Mouse (Mus musculus): ENCODE data around the gene Adcy2.

Adcy2 gene

DNA sequence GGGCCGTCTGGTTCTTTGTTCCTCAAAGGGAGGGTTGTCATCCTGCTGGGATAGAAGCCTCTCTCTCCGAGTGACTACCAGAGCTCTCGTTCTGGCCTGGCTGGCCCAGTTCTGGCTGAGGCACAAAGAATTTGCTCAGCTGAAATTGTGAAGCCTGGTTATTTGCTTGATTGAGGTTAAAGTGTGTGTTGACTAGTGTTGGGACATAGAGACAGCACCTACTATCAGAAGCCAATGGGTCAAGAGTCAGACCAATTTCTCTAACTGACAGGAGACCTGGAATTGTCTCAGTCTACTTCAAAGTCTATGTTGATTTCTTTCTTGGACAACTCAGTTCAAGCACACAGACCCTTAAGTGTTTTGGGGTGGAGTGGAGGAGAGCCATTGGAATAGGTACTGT, 372.3 kb downstream of the Adcy2 start:
- no peak for DNase-seq (ENCODE audit: low read depth, low spot score)

DNA sequence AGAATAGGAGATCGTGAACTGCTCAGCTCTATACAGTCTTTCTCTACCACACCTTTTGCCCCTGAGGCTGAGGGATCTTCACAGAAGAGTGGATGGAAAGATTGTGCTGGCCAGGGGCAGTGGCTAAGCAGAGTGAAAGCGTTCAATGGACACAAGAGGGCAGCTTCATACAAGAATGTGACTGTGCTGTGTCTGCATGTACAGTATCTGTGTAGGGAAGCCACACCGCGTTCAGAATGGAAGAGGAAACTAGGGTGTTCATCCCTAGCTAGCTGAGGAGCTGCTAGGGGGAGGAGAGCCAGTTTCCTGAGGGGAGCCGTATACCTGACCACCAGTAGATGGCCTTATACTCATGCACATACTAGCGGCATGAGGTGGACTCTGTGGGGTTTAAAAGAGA, 376.5 kb downstream of the Adcy2 start:
- no peak for DNase-seq (ENCODE audit: low read depth, low spot score)

DNA sequence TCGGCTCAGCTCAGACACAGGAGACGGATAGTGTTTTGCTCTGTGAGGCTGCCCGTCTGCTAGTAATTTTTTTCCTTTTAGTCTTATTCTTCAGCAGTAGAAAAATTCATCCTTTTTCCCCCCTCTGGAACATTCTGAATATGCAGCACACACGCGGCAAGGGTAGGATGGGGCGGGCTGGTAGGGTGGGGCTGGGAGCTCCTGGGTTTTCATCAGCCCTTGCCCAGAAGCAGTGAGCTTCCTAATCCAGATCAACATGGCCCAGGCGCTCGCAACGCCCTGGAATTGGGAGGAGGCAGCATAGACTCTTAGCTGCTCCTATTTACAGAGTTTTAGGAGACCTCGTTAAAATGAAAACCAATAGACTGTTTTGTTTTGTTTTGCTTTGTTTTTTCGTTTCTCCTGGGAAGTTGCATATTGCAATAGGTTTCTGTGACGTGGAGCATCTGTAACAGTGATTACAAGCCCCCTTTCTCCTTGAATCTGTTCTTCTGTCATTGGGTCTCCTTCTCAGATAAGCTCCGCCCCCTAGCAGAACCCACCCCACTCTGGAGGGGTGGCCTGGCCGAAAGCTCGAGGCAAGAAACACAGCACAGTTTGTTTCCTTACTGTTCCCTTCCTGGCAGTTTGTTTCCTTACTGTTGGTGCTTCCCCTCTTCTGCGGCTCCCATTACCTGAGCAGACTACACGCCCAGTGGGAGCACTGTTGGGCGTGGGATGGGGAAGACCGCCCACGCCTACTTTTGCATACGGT, 391.5 kb downstream of the Adcy2 start:
- DNase-seq (ENCODE audit: low read depth, low spot score), result no peak

DNA sequence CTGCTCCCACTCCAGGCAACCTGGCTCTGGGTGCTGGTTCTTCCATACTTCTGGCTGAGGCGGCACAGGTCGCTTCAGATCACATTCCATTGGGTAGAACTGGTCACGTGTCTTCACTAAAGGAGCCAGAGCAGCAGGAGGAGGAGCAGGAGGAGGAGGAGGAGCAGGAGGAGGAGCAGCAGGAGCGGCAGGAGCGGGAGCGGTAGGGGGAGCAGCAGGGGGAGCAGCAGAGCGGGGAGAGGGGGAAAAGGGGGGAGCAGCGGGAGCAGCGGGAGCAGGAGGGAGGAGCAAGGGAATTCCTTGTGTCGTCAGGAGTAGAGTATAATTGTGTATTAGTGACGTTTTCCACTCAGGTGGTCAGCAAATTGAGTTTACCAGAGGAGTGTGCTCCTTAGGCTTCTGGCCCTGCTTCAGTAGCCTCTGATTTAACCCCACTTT, 393.6 kb downstream of the Adcy2 start:
- peak; percentile 65 for DNase-seq (ENCODE audit: low read depth, low spot score)

DNA sequence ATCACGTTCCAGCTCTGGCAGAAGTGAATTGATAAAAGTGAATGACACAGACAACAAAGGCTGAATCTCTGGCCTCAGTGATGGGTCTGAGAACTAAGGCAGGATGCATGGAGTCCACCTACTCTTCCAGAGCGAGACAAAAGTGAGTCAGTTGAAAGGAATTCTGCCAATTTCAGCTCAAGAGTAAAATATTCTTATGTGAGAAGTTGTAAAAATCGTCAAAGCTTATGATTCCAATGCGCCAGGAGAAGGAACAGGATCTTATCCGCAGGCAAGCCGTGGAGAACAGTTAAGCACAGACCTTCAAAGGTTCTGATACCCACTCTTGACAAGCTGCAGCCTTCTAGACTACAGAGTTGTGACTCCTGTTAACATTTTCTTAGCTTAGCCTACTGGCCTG, 396.3 kb downstream of the Adcy2 start:
- DNase-seq (ENCODE audit: low read depth, low spot score), result no peak

DNA sequence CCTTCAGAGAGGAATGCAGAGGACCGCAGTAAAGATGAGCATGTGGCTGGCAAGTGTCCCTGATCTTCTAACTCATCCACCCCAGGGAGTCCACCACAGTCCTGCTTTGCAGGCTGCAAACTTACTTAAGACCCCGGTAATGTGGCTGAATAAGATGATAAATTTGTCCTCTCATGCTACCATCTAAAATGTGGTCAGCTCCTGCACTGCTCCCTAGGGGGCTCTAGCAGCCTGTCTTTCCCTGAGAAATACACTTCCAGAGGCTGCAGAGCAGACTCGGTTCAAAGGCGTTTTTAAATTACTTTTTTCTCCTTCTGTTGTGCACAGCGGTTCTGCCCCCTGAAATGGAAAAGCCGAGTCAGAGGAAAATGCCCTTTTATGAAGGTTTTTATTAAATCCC, 398.2 kb downstream of the Adcy2 start:
- DNase-seq (ENCODE audit: low read depth, low spot score), result no peak

DNA sequence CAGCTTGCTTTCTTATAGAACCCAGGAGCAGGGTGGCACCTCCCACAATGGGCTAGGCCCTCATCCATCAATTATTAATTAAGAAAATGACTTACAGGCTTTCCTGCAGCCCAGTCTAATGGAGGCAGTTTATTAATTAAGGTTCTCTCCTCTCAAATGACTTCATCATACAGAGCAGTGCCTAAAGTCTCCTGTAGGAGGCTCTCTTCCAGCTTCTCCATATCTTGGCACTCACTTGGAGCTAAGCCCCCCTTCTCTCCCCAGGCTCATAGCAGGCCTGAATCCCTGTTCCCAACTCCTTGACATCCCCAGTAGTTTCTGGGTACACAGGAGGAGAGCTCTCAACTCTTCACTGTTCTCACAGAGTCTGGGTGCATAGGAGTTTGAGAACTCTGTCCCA, 400.4 kb downstream of the Adcy2 start:
- no peak for DNase-seq (ENCODE audit: low read depth, low spot score)

DNA sequence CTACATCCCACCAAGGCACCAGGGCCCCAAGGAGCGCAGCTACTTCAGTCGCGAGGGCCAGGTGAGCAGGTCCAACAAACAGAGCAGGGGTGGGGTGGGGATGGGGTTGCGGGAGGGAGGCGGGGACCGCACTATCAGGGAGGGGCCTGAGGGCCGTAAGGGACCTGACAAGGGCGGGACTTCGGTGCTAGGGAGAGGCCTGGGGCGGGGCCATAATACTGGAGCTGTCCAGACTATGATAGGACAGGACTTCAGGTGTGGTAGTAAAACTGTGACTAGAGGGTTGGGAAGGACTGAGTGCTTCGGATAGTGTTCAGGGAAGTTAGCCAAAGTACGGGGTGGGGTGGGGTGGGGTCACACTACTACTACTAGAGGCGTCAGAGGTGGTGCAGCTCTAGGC, 401.7 kb downstream of the Adcy2 start:
- no peak for DNase-seq (ENCODE audit: low read depth, low spot score)

DNA sequence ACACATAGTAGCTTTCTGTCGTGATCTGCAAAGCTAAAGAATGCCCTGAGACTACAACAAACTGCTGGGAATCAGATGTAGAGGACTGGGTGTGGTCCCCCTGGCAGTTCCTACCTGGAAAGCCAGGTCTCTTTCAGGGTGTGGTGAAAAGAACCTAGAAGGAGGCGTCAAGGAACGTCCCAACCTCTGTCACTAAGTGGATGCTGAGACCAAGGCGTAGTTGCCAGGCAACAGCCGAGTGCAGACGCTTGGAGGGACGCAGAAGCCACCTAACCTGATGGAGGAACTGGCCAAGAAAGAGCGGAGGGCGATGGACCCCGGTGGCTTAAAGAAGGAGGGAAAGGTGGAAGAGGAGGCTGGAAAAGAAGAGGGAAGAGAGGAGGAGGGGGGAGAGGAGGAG, 402.1 kb downstream of the Adcy2 start, which contains the start of gene 1700001L19Rik:
Gene 1700001L19Rik, plus strand, starts transcription at position 223 of the 400 bp plus-strand sequence.
- DNase-seq (ENCODE audit: low read depth, low spot score), result no peak

DNA sequence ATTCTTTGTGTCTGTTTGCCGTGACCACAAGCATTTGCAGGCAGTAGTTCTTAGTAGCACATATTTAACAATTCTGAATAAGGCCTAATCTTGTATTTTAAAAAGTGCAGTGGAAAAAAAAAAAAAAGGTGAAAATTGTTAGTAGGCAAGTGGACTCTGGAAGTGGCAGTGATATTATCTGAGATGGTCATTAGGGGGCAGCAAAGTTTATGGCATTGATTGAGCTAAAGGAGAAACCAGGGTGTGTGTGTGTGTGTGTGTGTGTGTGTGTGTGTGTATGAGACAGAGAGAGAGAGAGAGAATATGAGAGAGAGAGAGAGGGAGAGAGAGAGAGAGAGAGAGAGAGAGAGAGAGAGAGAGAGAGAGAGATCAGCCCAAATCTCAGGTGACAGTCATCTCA, 405.5 kb downstream of the Adcy2 start:
- DNase-seq (ENCODE audit: low read depth, low spot score), result no peak

DNA sequence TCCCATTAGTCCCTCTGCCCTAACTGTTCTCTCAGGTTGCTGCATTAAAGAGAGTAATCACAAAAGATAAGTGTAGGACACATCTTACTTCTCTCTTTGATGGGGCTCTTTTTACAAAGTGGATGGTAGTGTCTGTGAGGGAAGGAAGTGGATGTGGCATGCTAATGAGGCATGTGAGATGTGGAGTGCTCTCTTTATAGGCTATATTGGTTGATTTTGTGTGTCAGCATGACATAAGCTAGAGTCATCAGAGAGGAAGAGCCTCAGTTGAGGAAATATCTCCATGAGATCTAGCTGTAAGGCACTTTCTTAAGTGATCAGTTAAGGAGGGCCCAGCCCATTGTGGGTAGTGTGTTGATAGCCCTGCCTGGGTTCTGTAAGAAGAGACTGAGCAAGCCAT, 411.0 kb downstream of the Adcy2 start:
- no peak for DNase-seq (ENCODE audit: low read depth, low spot score)

DNA sequence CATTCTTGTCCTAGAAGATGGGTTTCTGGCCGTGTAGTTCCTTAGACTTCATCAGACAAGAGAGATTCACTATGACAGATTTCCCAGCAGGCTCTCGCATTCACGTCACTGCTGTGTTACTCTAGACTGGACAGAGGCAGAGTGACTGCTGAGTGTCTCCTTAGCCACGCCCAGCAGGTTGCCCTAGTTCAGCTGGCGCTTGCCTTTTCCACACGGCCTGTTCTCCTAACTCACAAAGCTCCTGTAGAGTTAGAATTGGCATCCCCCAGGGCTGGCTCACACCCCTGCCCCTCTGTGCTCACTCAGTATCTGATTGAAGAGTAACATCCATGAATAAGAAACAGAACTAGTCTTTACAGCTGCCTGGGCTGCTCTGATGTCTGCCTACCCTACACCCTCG, 413.9 kb downstream of the Adcy2 start:
- DNase-seq (ENCODE audit: low read depth, low spot score), result no peak

DNA sequence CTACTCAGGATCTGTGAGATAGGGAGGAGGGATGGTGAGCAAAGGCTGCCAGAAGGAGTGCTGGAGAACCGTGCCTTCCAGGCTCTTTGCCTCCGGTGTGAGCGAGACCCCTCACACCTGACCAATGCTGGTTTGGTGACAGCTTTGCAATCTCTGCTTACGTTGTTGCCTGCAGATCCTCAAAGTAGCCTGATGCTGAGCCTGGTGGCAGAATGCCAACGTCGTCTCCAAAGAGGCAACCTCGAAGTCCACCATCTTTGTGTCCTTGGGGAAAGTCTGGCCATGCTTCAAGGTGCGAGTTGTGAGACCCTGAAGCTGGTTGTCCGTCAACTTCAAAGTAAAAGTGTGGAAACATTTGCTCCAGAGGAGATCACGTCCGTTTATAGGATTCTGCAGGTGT, 415.4 kb downstream of the Adcy2 start:
- no peak for DNase-seq (ENCODE audit: low read depth, low spot score)

DNA sequence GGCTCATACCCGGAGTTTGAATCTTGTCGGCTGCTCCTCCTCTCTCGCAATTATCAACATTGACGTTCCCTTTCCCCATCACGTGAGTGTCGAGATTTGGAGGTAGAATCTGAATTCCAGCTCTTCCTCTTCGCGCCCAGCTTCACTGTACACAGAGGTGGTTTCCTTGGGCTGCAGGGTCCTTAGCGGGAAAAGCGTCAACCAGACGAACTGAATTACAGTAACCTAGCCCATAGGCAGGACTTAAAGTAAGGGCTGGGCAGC, 416.9 kb downstream of the Adcy2 start:
- no peak for DNase-seq (ENCODE audit: low read depth, low spot score)

DNA sequence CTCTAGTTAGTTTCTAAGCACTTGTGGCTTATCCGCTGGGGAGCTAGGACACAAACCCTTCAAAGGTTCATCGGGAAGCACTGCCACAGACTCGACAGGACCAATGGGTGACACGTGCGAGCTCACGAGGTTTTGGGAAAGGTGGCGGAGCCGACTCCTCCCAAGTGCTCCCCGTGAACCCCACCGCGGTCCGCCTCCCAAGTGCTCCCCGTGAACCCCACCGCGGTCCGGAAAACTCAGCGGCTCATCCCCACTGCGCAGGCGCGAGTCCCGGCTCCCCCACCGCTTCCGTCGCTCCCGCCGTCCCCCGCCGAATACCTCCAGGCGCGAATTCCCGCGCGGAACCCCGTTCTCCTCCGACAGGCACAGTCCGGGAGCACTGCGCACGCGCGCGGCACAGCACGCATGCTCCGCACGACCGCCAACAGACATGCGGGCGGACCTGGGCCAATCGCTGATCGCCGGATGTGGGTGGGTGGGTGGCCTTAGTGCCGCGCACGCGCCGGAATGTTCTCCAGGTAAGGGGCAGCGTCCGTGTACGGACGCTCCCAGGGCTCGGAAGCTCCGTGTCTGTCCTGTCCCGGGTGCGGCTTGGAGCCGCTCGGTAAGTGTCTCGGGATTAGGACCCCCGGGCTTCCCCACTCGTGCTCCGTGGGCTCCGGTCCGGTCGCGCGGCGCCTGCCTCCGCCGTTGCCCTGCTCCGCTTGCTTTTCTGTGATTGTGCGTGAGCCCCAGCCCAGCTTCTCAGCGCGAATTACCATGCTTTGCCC, 417.4 kb downstream of the Adcy2 start, which contains the start of the genes Mtrr and Fastkd3:
Gene Mtrr, minus strand, starts transcription at position 403 of the 770 bp plus-strand sequence.
Gene Fastkd3, plus strand, starts transcription at position 488 of the 770 bp plus-strand sequence.
- peak; percentile 97 for DNase-seq (ENCODE audit: low read depth, low spot score)

DNA sequence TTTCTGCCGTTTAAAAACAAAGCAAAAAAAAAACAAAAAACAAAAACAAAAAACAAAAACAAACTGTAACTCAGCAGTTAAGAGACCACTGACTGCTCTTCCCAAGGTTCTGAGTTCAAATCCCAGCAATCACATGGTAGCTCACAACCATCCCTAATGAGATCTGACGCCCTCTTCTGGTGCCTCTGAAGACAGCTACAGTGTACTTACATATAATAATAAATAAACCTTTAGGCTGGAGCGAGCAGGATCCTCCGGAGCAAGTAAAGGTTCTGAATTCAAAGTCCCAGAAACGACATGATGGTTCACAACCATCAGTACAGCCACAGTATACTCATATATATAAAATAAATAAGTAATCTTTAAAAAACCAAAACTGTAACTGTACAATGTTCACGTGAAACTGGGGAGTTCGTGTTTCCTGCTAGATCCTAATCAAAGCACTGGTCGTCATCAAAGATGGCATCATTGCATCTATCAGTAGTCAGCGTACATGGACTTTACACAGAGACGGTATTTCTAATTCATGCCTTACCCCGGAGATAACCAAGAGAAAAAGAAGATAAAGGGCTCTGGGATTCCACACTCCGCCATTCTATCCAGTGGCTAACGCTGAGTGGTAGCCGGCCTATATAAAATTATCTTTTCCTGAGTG, 418.1 kb downstream of the Adcy2 start:
- no peak for DNase-seq (ENCODE audit: low read depth, low spot score)

DNA sequence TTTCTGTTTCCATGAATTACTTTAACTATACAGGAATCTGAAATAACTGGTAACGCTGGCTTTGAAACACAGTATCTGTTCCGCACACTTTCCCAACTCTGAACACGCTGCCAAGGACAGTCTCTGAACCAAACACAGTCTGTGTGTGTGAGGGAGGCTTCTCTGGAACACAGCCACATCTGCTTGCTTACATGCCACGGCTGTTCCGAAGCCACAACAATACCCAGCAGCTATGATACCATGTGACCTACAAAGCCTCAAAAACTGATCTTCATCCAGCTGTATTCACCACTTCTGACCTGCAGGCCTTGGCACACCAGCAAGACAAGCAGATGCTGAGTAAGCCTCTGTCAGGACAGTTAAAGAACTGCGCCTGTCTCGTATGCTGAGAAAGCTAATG, 421.4 kb downstream of the Adcy2 start:
- DNase-seq (ENCODE audit: low read depth, low spot score), result no peak

DNA sequence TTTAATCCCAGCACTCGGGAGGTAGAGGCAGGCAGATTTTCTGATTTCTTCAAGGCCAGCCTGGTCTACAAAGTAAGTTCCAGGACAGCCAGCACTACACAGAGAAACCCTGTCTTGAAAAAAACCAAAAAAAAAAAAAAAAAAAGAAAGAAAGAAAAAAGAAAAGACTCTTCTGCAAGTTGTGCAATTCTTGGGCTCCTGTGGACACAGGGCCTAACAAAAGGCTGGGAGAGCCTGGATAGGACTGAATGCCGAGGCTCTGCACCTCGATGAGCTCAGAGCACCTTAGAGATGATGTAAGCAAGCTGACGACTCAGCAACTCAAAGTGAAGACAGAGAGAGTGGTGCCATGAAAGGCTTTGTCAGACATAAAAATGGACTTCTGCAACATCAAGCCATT, 424.9 kb downstream of the Adcy2 start:
- no peak for DNase-seq (ENCODE audit: low read depth, low spot score)

DNA sequence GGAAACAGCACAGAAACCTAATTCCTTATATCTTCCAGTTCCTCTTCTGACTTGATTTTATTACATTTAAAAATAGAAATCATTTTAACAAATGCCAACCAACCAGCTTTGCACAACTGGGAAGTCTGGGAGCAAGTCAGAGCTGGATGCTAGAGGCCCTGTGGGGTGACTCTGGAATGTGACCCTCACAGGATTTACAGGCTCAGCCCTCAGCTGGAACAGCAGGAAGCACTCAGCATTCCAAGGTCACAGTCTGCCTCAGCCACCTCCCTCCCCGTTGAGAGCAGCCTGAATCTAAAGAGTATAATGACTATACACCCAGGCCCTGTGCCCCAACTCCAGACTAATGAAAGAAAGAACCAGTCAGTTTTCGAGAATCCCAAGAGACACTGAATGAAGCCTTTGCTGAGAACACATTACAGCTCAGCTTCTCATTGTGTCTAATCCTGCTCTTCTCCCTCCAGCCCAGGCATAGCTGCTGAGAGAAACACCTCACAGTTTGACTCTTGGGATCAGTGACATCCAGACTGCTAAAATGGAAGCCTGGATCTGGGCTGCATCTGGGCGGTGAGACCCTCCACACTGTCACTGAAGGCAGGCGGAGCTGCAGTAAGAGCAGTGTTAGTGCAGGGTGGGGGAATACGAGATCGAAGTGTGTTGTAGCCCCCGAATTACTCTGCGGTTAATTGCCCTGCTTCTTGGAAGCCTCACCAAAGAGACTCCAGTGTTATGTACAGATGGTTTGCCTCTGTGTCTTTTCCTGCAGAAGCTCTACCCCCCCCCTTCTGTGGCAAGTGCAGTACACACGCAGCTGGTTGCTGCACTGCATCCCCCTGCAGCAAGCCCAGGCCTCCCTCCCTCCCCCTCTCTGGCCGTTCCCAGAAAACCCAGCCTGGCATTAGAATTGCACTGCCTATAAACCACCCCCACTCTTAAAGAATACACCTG, 426.1 kb downstream of the Adcy2 start:
- DNase-seq (ENCODE audit: low read depth, low spot score), result peak; percentile 91

DNA sequence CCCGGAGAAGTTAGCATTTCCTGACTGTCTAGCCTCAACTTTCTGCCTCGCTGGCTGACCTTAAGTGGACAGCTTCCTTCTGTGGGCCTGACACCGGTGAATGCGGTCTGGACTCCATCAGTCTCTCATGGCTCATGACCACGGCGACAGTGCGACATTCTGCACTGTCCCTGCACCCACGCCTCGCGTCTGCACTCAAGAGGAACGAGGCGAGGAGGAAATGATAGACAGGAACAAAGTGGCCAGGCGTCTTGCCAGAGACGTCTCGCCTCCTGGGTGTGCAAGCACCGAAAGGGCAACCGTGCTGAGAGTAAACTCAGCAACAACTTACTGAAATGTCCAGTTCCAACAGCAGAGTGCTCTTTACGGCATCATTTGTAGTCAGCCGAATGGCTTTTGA, 427.1 kb downstream of the Adcy2 start:
- no peak for DNase-seq (ENCODE audit: low read depth, low spot score)

Measured in forelimb bud, embryonic 11.5 days (tissue).